Mouse (Mus musculus): ENCODE measurements around the gene Plau. TPM values are rescaled to one million over a fixed set of nuclear protein-coding genes. Genes with fewer than 3 reads are reported as not detected.

Plau gene
- polyA plus RNA-seq, 1 experiment from 2014 or later: 0.83 TPM

GRCm38 (mm10) chr14:20796170-20796569, 40.3 kb upstream of the Plau start:
- DNase-seq: no peak
- H3K4me2 ChIP-seq (ENCODE audit: low read depth, low read length): no peak overlapping the region
- 76% methylated on average over 8 of the region's 8 CpGs for WGBS (ENCODE audit: insufficient replicate concordance)
- no peaks in the 10 kb centered on the region for H3K9me3 ChIP-seq (ENCODE audit: low read length)
- H3K27me3 ChIP-seq (ENCODE audit: insufficient read depth, low read length): no peaks in the 10 kb centered on the region
- ATAC-seq: no peak
- H3K9ac ChIP-seq (replicated peaks): no peak overlapping the region
- H3K4me1 ChIP-seq (ENCODE audit: insufficient read depth): peaks cover 10% of the 10 kb centered on the region
- peaks cover 2% of the 10 kb centered on the region for H3K36me3 ChIP-seq (replicated peaks; ENCODE audit: insufficient read depth, low read length)
- H3K27ac ChIP-seq (ENCODE audit: low read depth): peak overlapping the region; percentile 34; the same call in 1 of the 2 replicates
- H3K4me3 ChIP-seq (ENCODE audit: low read depth, low read length): no peak overlapping the region
- TF ChIP-seq EP300 (IDR thresholded peaks at IDR 0.05; ENCODE audit: low read depth) (no peak), CTCF (IDR thresholded peaks at IDR 0.05; ENCODE audit: low read depth) (no peak)

- Histone ChIP-seq H3K4me2 (ENCODE audit: low read depth, low read length) (no peak overlapping the region), H3K4me1 (ENCODE audit: insufficient read depth) (peaks cover 10% of the 10 kb centered on the region), H3K27ac (ENCODE audit: low read depth) (no peak overlapping the region), H3K9me3 (ENCODE audit: low read length) (no peaks in the 10 kb centered on the region), H3K36me3 (replicated peaks; ENCODE audit: insufficient read depth, low read length) (no peaks in the 10 kb centered on the region), H3K27me3 (ENCODE audit: insufficient read depth, low read length) (no peaks in the 10 kb centered on the region), H3K9ac (replicated peaks) (no peak overlapping the region), H3K4me3 (ENCODE audit: low read depth, low read length) (no peak overlapping the region)
- DNase-seq (no peak), ATAC-seq (no peak)
- 75% methylated on average over 8 of the region's 8 CpGs for WGBS (ENCODE audit: insufficient replicate concordance)
- TF ChIP-seq EP300 (IDR thresholded peaks at IDR 0.05; ENCODE audit: low read depth) (no peak), CTCF (IDR thresholded peaks at IDR 0.05; ENCODE audit: low read depth) (no peak)
These were observed 39.8 kb upstream of the Plau start for GRCm38 (mm10) chr14:20796643-20797042.

GRCm38 (mm10) chr14:20798300-20798699, 38.2 kb upstream of the Plau start:
- Histone ChIP-seq H3K9me3 (ENCODE audit: low read length) (no peaks in the 10 kb centered on the region), H3K9ac (replicated peaks) (no peak overlapping the region), H3K36me3 (replicated peaks; ENCODE audit: insufficient read depth, low read length) (no peaks in the 10 kb centered on the region), H3K4me1 (ENCODE audit: insufficient read depth) (peaks cover 4% of the 10 kb centered on the region), H3K27me3 (ENCODE audit: insufficient read depth, low read length) (no peaks in the 10 kb centered on the region), H3K4me2 (ENCODE audit: low read depth, low read length) (no peak overlapping the region), H3K4me3 (ENCODE audit: low read depth, low read length) (no peak overlapping the region), H3K27ac (ENCODE audit: low read depth) (no peak overlapping the region)
- DNase-seq (no peak), ATAC-seq (no peak)
- no peak for TF ChIP-seq EP300 (IDR thresholded peaks at IDR 0.05; ENCODE audit: low read depth)
- TF ChIP-seq CTCF (IDR thresholded peaks at IDR 0.05; ENCODE audit: low read depth): no peak
- 74% methylated on average over 6 of the region's 6 CpGs for WGBS (ENCODE audit: insufficient replicate concordance)

- H3K4me2 ChIP-seq (ENCODE audit: low read depth, low read length): no peak overlapping the region
- H3K4me3 ChIP-seq (ENCODE audit: low read depth, low read length): no peak overlapping the region
- ATAC-seq (no peak), DNase-seq (peak; percentile 93)
- no peaks in the 10 kb centered on the region for H3K36me3 ChIP-seq (replicated peaks; ENCODE audit: insufficient read depth, low read length)
- H3K9ac ChIP-seq (replicated peaks): no peak overlapping the region
- TF ChIP-seq EP300 (IDR thresholded peaks at IDR 0.05; ENCODE audit: low read depth) (no peak), CTCF (IDR thresholded peaks at IDR 0.05; ENCODE audit: low read depth) (peak; percentile 95)
- H3K4me1 ChIP-seq (ENCODE audit: insufficient read depth): peaks cover 4% of the 10 kb centered on the region
- no peaks in the 10 kb centered on the region for H3K9me3 ChIP-seq (ENCODE audit: low read length)
- H3K27ac ChIP-seq (ENCODE audit: low read depth): no peak overlapping the region
- H3K27me3 ChIP-seq (ENCODE audit: insufficient read depth, low read length): no peaks in the 10 kb centered on the region
- WGBS (ENCODE audit: insufficient replicate concordance): 3% methylated on average over 7 of the region's 7 CpGs
These were observed 37.7 kb upstream of the Plau start for GRCm38 (mm10) chr14:20798761-20799160.

GRCm38 (mm10) chr14:20802926-20803605, 33.4 kb upstream of the Plau start:
- Histone ChIP-seq H3K27ac (ENCODE audit: low read depth) (no peak overlapping the region), H3K4me2 (ENCODE audit: low read depth, low read length) (no peak overlapping the region), H3K27me3 (ENCODE audit: insufficient read depth, low read length) (no peaks in the 10 kb centered on the region), H3K9ac (replicated peaks) (no peak overlapping the region), H3K36me3 (replicated peaks; ENCODE audit: insufficient read depth, low read length) (no peaks in the 10 kb centered on the region), H3K4me1 (ENCODE audit: insufficient read depth) (no peaks in the 10 kb centered on the region), H3K9me3 (ENCODE audit: low read length) (no peaks in the 10 kb centered on the region), H3K4me3 (ENCODE audit: low read depth, low read length) (no peak overlapping the region)
- no peak for TF ChIP-seq EP300 (IDR thresholded peaks at IDR 0.05; ENCODE audit: low read depth)
- WGBS (ENCODE audit: insufficient replicate concordance): 38% methylated on average over 2 of the region's 2 CpGs
- peak; percentile 67 for ATAC-seq
- no peak for DNase-seq

GRCm38 (mm10) chr14:20803606-20803938, 32.9 kb upstream of the Plau start:
- WGBS (ENCODE audit: insufficient replicate concordance): 2% methylated on average over 7 of the region's 7 CpGs

More at GRCm38 (mm10) chr14:20803606-20803938, 32.9 kb upstream of the Plau start:
- H3K4me3 ChIP-seq (ENCODE audit: low read depth, low read length): no peak overlapping the region
- no peak overlapping the region for H3K4me2 ChIP-seq (ENCODE audit: low read depth, low read length)
- H3K36me3 ChIP-seq (replicated peaks; ENCODE audit: insufficient read depth, low read length): no peaks in the 10 kb centered on the region
- no peaks in the 10 kb centered on the region for H3K27me3 ChIP-seq (ENCODE audit: insufficient read depth, low read length)
- DNase-seq (peak; percentile 78), ATAC-seq (peak; percentile 79)
- TF ChIP-seq EP300 (IDR thresholded peaks at IDR 0.05; ENCODE audit: low read depth): no peak
- TF ChIP-seq CTCF (IDR thresholded peaks at IDR 0.05; ENCODE audit: low read depth): peak; percentile 96
- no peaks in the 10 kb centered on the region for H3K4me1 ChIP-seq (ENCODE audit: insufficient read depth)
- H3K9me3 ChIP-seq (ENCODE audit: low read length): no peaks in the 10 kb centered on the region
- H3K27ac ChIP-seq (ENCODE audit: low read depth): no peak overlapping the region
- no peak overlapping the region for H3K9ac ChIP-seq (replicated peaks)
